Mouse (Mus musculus) neural tube, embryonic 11.5 days (tissue): ENCODE data around the gene Adgrd1. TPM values are rescaled to one million over a fixed set of nuclear protein-coding genes. Genes with fewer than 3 reads are reported as not detected.

Experiments used
- ATAC-seq: fragments of 200-750 bp; cut with Nextera tagmentation; 2 replicates; pipeline ENCODE4 v1.8.0; 2017; ENCODE audit warnings: moderate number of reproducible peaks, mild to moderate bottlenecking, moderate TSS enrichment, moderate library complexity; ENCODE audit not compliant: insufficient read depth, low FRiP score, low TSS enrichment
- DNase-seq: peaks from one replicate; pipeline ENCODE4 v3.0.0-alpha.2; 2015; ENCODE audit warnings: low spot score
- H3K27ac ChIP-seq: fragments of 300-500 bp; sonication (generic); 2 replicates; pipeline ENCODE4 v1.5.1; 2014; ENCODE audit warnings: low read depth, mild to moderate bottlenecking, low read length
- H3K27me3 ChIP-seq: fragments of 300-500 bp; sonication (generic); 2 replicates; pipeline ENCODE4 v1.6.1; 2014; ENCODE audit warnings: mild to moderate bottlenecking, low read length, mixed read lengths; ENCODE audit not compliant: control insufficient read depth, insufficient read depth
- H3K36me3 ChIP-seq: fragments of 300-500 bp; sonication (generic); 2 replicates; pipeline ENCODE4 v1.6.1; 2014; ENCODE audit warnings: mild to moderate bottlenecking, low read length, moderate library complexity, mixed read lengths; ENCODE audit not compliant: control insufficient read depth, insufficient read depth
- H3K4me1 ChIP-seq: fragments of 300-500 bp; sonication (generic); 2 replicates; pipeline ENCODE4 v1.6.1; 2014; ENCODE audit warnings: low read length, mixed read lengths; ENCODE audit not compliant: control insufficient read depth, insufficient read depth
- H3K4me2 ChIP-seq: fragments of 300-500 bp; sonication (generic); 2 replicates; pipeline ENCODE4 v1.6.1; 2014; ENCODE audit warnings: low read depth, mild to moderate bottlenecking, moderate library complexity
- H3K4me3 ChIP-seq: fragments of 300-500 bp; sonication (generic); 2 replicates; pipeline ENCODE4 v1.5.1; 2014; ENCODE audit warnings: low read depth, low read length
- H3K9ac ChIP-seq: fragments of 300-500 bp; sonication (generic); 2 replicates; pipeline ENCODE4 v1.6.1; 2014; ENCODE audit warnings: mild to moderate bottlenecking, low read length
- H3K9me3 ChIP-seq: fragments of 300-500 bp; sonication (generic); 2 replicates; pipeline ENCODE4 v1.6.1; 2016; ENCODE audit warnings: low read length; ENCODE audit not compliant: control insufficient read depth
- WGBS: fragments of 180-500 bp; shearing (Covaris S2); extraction: QIAGEN DNeasy Blood & Tissue Kit; methylation state at CpG from one replicate; pipeline ENCODE4 v1.1.7; 2014; 5-methylcytosine and 5-hydroxymethylcytosine counted together
- polyA plus RNA-seq: library from polyadenylated mRNA; unstranded; fragments of >200 nt; fragmentation: Nextera tagmentation; extraction: Ambion mirVana; gene quantifications from 2 replicates; pipeline ENCODE4 v1.2.1, GENCODE M21; 2014

Gene Adgrd1
- polyA plus RNA-seq, 1 experiment from 2014 or later = 0.16 TPM

- Histone ChIP-seq H3K9me3 (no peaks in the 10 kb centered on the region), H3K4me1 (0 out of 2 replicates have a peak, but pooled peaks cover 3% of the 10 kb centered on the region), H3K36me3 (no peaks in the 10 kb centered on the region), H3K9ac (no peak overlapping the region), H3K4me3 (no peak overlapping the region), H3K27ac (no peak overlapping the region), H3K27me3 (no peaks in the 10 kb centered on the region), H3K4me2 (no peak overlapping the region)
- ATAC-seq (no peak), DNase-seq (no peak)
- 79% methylated on average over 7 of the region's 7 CpGs for WGBS
Observed at GRCm38 (mm10) chr5:129233881-129234432, 137.4 kb downstream of the Adgrd1 start.

GRCm38 (mm10) chr5:129236366-129236765 is 139.8 kb downstream of the Adgrd1 start:
- no peak overlapping the region for H3K4me3 ChIP-seq
- H3K27ac ChIP-seq = no peak overlapping the region
- no peak overlapping the region for H3K9ac ChIP-seq
- H3K4me1 ChIP-seq = 0 out of 2 replicates have a peak, but pooled peaks cover 3% of the 10 kb centered on the region
- DNase-seq = no peak
- H3K36me3 ChIP-seq = no peaks in the 10 kb centered on the region
- 83% methylated on average over 11 of the region's 11 CpGs for WGBS
- no peak overlapping the region for H3K4me2 ChIP-seq
- no peaks in the 10 kb centered on the region for H3K27me3 ChIP-seq
- no peaks in the 10 kb centered on the region for H3K9me3 ChIP-seq
- no peak for ATAC-seq

GRCm38 (mm10) chr5:129241865-129242264 is 145.3 kb downstream of the Adgrd1 start:
- Histone ChIP-seq H3K27me3 (no peaks in the 10 kb centered on the region), H3K4me2 (no peak overlapping the region), H3K36me3 (no peaks in the 10 kb centered on the region), H3K4me1 (no peaks in the 10 kb centered on the region), H3K9me3 (no peaks in the 10 kb centered on the region), H3K9ac (no peak overlapping the region), H3K4me3 (no peak overlapping the region), H3K27ac (no peak overlapping the region)
- ATAC-seq = no peak
- 83% methylated on average over 11 of the region's 11 CpGs for WGBS
- no peak for DNase-seq

- H3K36me3 ChIP-seq = no peaks in the 10 kb centered on the region
- 59% methylated on average over 3 of the region's 3 CpGs for WGBS
- H3K4me1 ChIP-seq = no peaks in the 10 kb centered on the region
- no peak overlapping the region for H3K9ac ChIP-seq
- H3K4me2 ChIP-seq = no peak overlapping the region
- H3K9me3 ChIP-seq = no peaks in the 10 kb centered on the region
- ATAC-seq (no peak), DNase-seq (no peak)
- no peak overlapping the region for H3K27ac ChIP-seq
- no peaks in the 10 kb centered on the region for H3K27me3 ChIP-seq
- no peak overlapping the region for H3K4me3 ChIP-seq
Observed at GRCm38 (mm10) chr5:129242265-129242664, 145.7 kb downstream of the Adgrd1 start.

- WGBS = 78% methylated on average over 4 of the region's 4 CpGs
- no peak for ATAC-seq
- Histone ChIP-seq H3K4me3 (no peak overlapping the region), H3K9ac (no peak overlapping the region), H3K27ac (no peak overlapping the region), H3K4me2 (no peak overlapping the region), H3K9me3 (no peaks in the 10 kb centered on the region), H3K4me1 (no peaks in the 10 kb centered on the region), H3K27me3 (no peaks in the 10 kb centered on the region), H3K36me3 (no peaks in the 10 kb centered on the region)
- no peak for DNase-seq
Observed at GRCm38 (mm10) chr5:129243120-129243519, 146.6 kb downstream of the Adgrd1 start.

- Histone ChIP-seq H3K4me1 (no peaks in the 10 kb centered on the region), H3K4me2 (no peak overlapping the region), H3K27ac (no peak overlapping the region), H3K27me3 (no peaks in the 10 kb centered on the region), H3K9ac (no peak overlapping the region), H3K36me3 (no peaks in the 10 kb centered on the region), H3K4me3 (no peak overlapping the region), H3K9me3 (no peaks in the 10 kb centered on the region)
- DNase-seq (no peak), ATAC-seq (no peak)
- 54% methylated on average over 5 of the region's 5 CpGs for WGBS
Observed at GRCm38 (mm10) chr5:129244392-129244791, 147.8 kb downstream of the Adgrd1 start.

- WGBS = 89% methylated on average over 8 of the region's 8 CpGs
- no peaks in the 10 kb centered on the region for H3K27me3 ChIP-seq
- H3K9me3 ChIP-seq = no peaks in the 10 kb centered on the region
- no peaks in the 10 kb centered on the region for H3K36me3 ChIP-seq
- no peak overlapping the region for H3K9ac ChIP-seq
- H3K4me3 ChIP-seq = no peak overlapping the region
- ATAC-seq (no peak), DNase-seq (no peak)
- H3K27ac ChIP-seq = no peak overlapping the region
- no peaks in the 10 kb centered on the region for H3K4me1 ChIP-seq
- H3K4me2 ChIP-seq = no peak overlapping the region
Observed at GRCm38 (mm10) chr5:129249080-129249479, 152.5 kb downstream of the Adgrd1 start.

Other genes with a start within 250 kb of the Adgrd1 start
- 2.9 TPM in 2 replicates for gene Rimbp2, start 143.3 kb upstream of the Adgrd1 start, polyA plus RNA-seq
- gene Stx2, start 88.2 kb upstream of the Adgrd1 start, polyA plus RNA-seq = 32.7 and 34.0 TPM in 2 replicates
- gene Ran, start 76.7 kb upstream of the Adgrd1 start, polyA plus RNA-seq = 781 and 804 TPM in 2 replicates